Mouse (Mus musculus): Measurements from ENCODE around the gene Cnn3.

GRCm38 (mm10) chr3:121411450-121411849 lies 14.8 kb upstream of the Cnn3 start:
- TF ChIP-seq CTCF (IDR thresholded peaks at IDR 0.05; ENCODE audit: low read depth, low read length) (no peak), POLR2A (IDR thresholded peaks at IDR 0.05; ENCODE audit: extremely low read depth, insufficient read depth, low read length) (no peak)

Measured in liver, adult 2 months (tissue).